Comparison of ENCODE assay signal across 18 mouse cellular contexts in genomic region chr9:74741949-74742348, GRCm38 (mm10).
"Had no signal": no experiment of that assay in that cellular context is flagged by ENCODE, and none has a peak within 500 bp of the region (broad histone marks: within the 10 kb centered on the region; RNA-seq: fewer than 3 reads in every experiment).

No protein-coding gene starts in this region.

- H3K4me3 ChIP-seq: midbrain, embryonic 10.5 days; midbrain, embryonic 13.5 days; myocyte; neural tube, embryonic 13.5 days; neural tube, embryonic 15.5 days had no signal

- H3K4me1 ChIP-seq: midbrain, embryonic 13.5 days; neural tube, embryonic 13.5 days; neural tube, embryonic 15.5 days had no signal

- H3K27ac ChIP-seq: midbrain, embryonic 10.5 days; midbrain, embryonic 13.5 days; neural tube, embryonic 13.5 days; neural tube, embryonic 15.5 days had no signal

- H3K9me3 ChIP-seq: midbrain, embryonic 10.5 days; midbrain, embryonic 13.5 days; neural tube, embryonic 13.5 days; neural tube, embryonic 15.5 days had no signal

- DNase-seq: lung, adult 18-20 months; lung, embryonic 14.5 days; lung, postnatal 10 days; lung, postnatal 4 days; retina, postnatal 1 day; right cerebral cortex, adult 18-20 months; right cerebral cortex, postnatal 25 days; right cerebral cortex, postnatal 4 days; spleen, adult 18-20 months; thymus, adult 18-20 months; thymus, postnatal 14 days; thymus, postnatal 36 days had no signal

- H3K36me3 ChIP-seq: midbrain, embryonic 10.5 days; midbrain, embryonic 13.5 days; neural tube, embryonic 13.5 days; neural tube, embryonic 15.5 days had no signal

- ATAC-seq: midbrain, embryonic 13.5 days; midbrain, embryonic 16.5 days had no signal

- H3K9ac ChIP-seq: lung, embryonic 14.5 days; midbrain, embryonic 13.5 days; neural tube, embryonic 13.5 days; neural tube, embryonic 15.5 days had no signal

- H3K27me3 ChIP-seq: midbrain, embryonic 13.5 days; neural tube, embryonic 13.5 days; neural tube, embryonic 15.5 days had no signal

- H3K4me2 ChIP-seq: lung, embryonic 14.5 days; midbrain, embryonic 13.5 days; neural tube, embryonic 13.5 days; neural tube, embryonic 15.5 days had no signal
